Mouse (Mus musculus) CH12.LX (cell line): ENCODE data around the gene Mettl13.

ENCODE experiments used
- CHD2 ChIP-seq: IDR thresholded peaks from 2 replicates; pipeline ENCODE4 v1.6.1; 2011; ENCODE audit warnings: low read length, improper control_type of control experiment
- CTCF ChIP-seq, 2 experiments: IDR thresholded peaks in 1 of 2; conservative IDR thresholded peaks in 1 of 2; 2 replicates each; pipeline ENCODE4 v1.5.1; 2011 to 2012; ENCODE audit warnings: low read depth in 2 of 2, low read length in 2 of 2, improper control_type of control experiment in 1 of 2, inconsistent platforms in 1 of 2, mild to moderate bottlenecking in 1 of 2, moderate library complexity in 1 of 2
- EP300 ChIP-seq: IDR thresholded peaks from 2 replicates; pipeline ENCODE4 v1.6.1; 2011; ENCODE audit warnings: low read length, improper control_type of control experiment
- ETS1 ChIP-seq: conservative IDR thresholded peaks from 2 replicates; pipeline ENCODE4 v1.6.1; 2012; ENCODE audit warnings: low read depth, mild to moderate bottlenecking, inconsistent platforms, low read length, improper control_type of control experiment, moderate library complexity
- POLR2AphosphoS2 ChIP-seq: IDR thresholded peaks from 2 replicates; pipeline ENCODE4 v1.6.1; 2011; ENCODE audit warnings: low read depth, low read length, improper control_type of control experiment
- TCF12 ChIP-seq: IDR thresholded peaks from 2 replicates; pipeline ENCODE4 v1.6.1; 2014; ENCODE audit warnings: low read depth, mild to moderate bottlenecking, inconsistent platforms, low read length, improper control_type of control experiment
- USF1 ChIP-seq: IDR thresholded peaks from 2 replicates; pipeline ENCODE4 v1.6.1; 2014; ENCODE audit warnings: low read depth, mild to moderate bottlenecking, inconsistent platforms, low read length, improper control_type of control experiment
- USF2 ChIP-seq: conservative IDR thresholded peaks from 2 replicates; pipeline ENCODE4 v1.6.1; 2011; ENCODE audit warnings: low read depth, low read length, improper control_type of control experiment
- ZC3H11A ChIP-seq: IDR thresholded peaks from 2 replicates; pipeline ENCODE4 v1.6.1; 2012; ENCODE audit warnings: low read depth, mild to moderate bottlenecking, inconsistent platforms, low read length, improper control_type of control experiment
- ZNF384 ChIP-seq: IDR thresholded peaks from 2 replicates; pipeline ENCODE4 v1.6.1; 2012; ENCODE audit warnings: low read depth, low read length, improper control_type of control experiment, inconsistent platforms

- TF ChIP-seq POLR2AphosphoS2 (no peak), CTCF (conservative IDR thresholded peaks at IDR 0.05 in 1 of 2, IDR thresholded peaks at IDR 0.05 in 1 of 2; ENCODE audit: low read depth in 2 of 2, low read length in 2 of 2) (no peak), ZC3H11A (no peak), ZNF384 (no peak), CHD2 (no peak), USF2 (no peak), ETS1 (no peak), TCF12 (no peak), EP300 (no peak), USF1 (no peak)
Measured at GRCm38 (mm10) chr1:162548917-162549613, 714 bp upstream of the Mettl13 start.
